Mouse (Mus musculus) liver, embryonic 14.5 days (tissue): ENCODE data around the gene Flt3l. TPM values are rescaled to one million over a fixed set of nuclear protein-coding genes. Genes with fewer than 3 reads are reported as not detected.
A peak's percentile ranks its signal among the peaks of the same experiment; 100 is the strongest.

ENCODE experiments used
- ATAC-seq: fragments of 200-750 bp; cut with Nextera tagmentation; 2 replicates; pipeline ENCODE4 v1.8.0; 2017; ENCODE audit warnings: moderate number of reproducible peaks, mild to moderate bottlenecking, moderate library complexity; ENCODE audit not compliant: insufficient read depth
- DNase-seq, 3 experiments: peaks; one replicate each; pipeline ENCODE4 v3.0.0-alpha.2; 2012 to 2013; ENCODE audit warnings: low read depth in 3 of 3, low spot score in 3 of 3
- H3K27ac ChIP-seq: fragments of 300-500 bp; sonication (generic); 2 replicates; pipeline ENCODE4 v1.5.1; 2014; ENCODE audit warnings: moderate library complexity, mild to moderate bottlenecking, control low read depth, inconsistent platforms
- H3K27me3 ChIP-seq: fragments of 300-500 bp; sonication (generic); 2 replicates; pipeline ENCODE4 v1.6.1; 2014; ENCODE audit warnings: mild to moderate bottlenecking, low read length, moderate library complexity; ENCODE audit not compliant: control insufficient read depth, insufficient read depth
- H3K36me3 ChIP-seq: fragments of 300-500 bp; sonication (generic); replicated peaks from 2 replicates; pipeline ENCODE4 v1.6.1; 2014; ENCODE audit warnings: low read depth; ENCODE audit not compliant: control insufficient read depth, insufficient read depth
- H3K4me1 ChIP-seq, 2 experiments: fragments of 200-500 bp in 1 of 2; fragments of 300-500 bp in 1 of 2; sonication (generic) in 1 of 2; replicated peaks; 2 replicates each; pipeline ENCODE4 v1.6.1; 2012 to 2014; ENCODE audit warnings: antibody characterized with exemption in 1 of 2, inconsistent platforms in 1 of 2, low read length in 1 of 2; ENCODE audit not compliant: control insufficient read depth in 2 of 2, insufficient read depth in 2 of 2
- H3K4me2 ChIP-seq: fragments of 300-500 bp; sonication (generic); 2 replicates; pipeline ENCODE4 v1.6.1; 2014; ENCODE audit warnings: low read depth, mild to moderate bottlenecking, control low read depth, moderate library complexity
- H3K4me3 ChIP-seq, 2 experiments: fragments of 200-500 bp in 1 of 2; fragments of 300-500 bp in 1 of 2; sonication (generic) in 1 of 2; 2 replicates each; pipeline ENCODE4 v1.5.1; 2012 to 2014; ENCODE audit warnings: low read depth in 2 of 2, low read length in 2 of 2, mild to moderate bottlenecking in 2 of 2, control low read depth in 1 of 2, inconsistent platforms in 1 of 2, moderate library complexity in 1 of 2; ENCODE audit not compliant: insufficient read depth in 1 of 2
- H3K9ac ChIP-seq: fragments of 300-500 bp; sonication (generic); replicated peaks from 2 replicates; pipeline ENCODE4 v1.6.1; 2014; ENCODE audit warnings: mild to moderate bottlenecking, control low read depth, moderate library complexity
- H3K9me3 ChIP-seq: fragments of 300-500 bp; sonication (generic); 2 replicates; pipeline ENCODE4 v1.6.1; 2016; ENCODE audit warnings: low read length, mixed read lengths; ENCODE audit not compliant: control insufficient read depth
- CTCF ChIP-seq: IDR thresholded peaks from 2 replicates; pipeline ENCODE4 v1.5.1; 2016; ENCODE audit warnings: antibody characterized with exemption, low read depth, control low read depth
- EP300 ChIP-seq: IDR thresholded peaks from 2 replicates; pipeline ENCODE4 v1.6.1; 2016; ENCODE audit warnings: antibody characterized with exemption, low read depth
- WGBS: fragments of 180-500 bp; shearing (Covaris S2); extraction: QIAGEN DNeasy Blood & Tissue Kit; methylation state at CpG from one replicate; pipeline ENCODE4 v1.1.7; 2014; ENCODE audit not compliant: insufficient replicate concordance; 5-methylcytosine and 5-hydroxymethylcytosine counted together
- polyA plus RNA-seq, 2 experiments: library from polyadenylated mRNA; depleted of rRNA in 1 of 2; stranded (reverse) in 1 of 2; unstranded in 1 of 2; fragments of >200 nt; fragmentation: Nextera tagmentation in 1 of 2; extraction: Ambion mirVana in 1 of 2; gene quantifications; 2 replicates each; pipeline versions ENCODE4 v1.2.1 to v1.2.3; 2012 to 2014

The Flt3l gene
- polyA plus RNA-seq, 2 experiments: 3.9 to 12.1 TPM

DNA sequence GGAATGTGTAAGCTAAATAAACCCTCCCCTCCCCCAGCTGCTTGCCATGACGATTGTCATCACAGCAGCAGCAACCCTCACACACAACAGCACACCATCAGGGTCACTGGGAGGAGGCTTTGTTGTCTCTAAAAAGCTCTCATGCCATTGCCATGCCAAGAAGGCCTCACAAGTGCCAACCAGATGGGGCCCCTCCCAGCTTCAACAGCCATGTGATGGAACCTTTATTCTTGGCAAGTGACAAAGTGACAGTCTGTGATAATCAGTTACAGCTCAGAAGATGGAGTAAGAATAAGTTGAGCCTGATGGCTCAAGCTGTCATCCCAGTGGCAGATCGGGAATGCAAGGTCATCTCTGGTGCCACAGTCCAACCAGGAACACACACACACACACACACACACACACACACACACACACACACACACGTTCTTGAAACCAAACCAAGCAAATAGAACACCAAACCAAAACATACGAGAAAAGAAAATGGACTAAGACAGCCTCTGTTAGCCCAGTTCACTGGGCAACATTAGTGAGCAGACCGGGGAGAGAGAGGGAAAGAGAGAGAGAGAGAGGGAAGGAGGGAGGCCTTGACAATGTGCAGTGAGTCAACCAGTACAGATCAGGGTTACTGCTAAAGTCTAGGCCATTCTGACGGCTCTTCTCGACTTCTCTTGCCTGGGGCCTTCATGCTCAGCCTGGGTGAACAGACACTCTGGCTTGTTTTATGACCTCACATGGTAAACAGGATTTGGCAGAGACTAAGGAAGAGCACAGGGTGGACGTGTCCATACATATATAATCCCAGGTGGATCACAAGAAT is 3.9 kb upstream of the Flt3l start:
- Histone ChIP-seq H3K27me3 (no peaks in the 10 kb centered on the region), H3K4me1 (peaks cover 13 to 34% of the 10 kb centered on the region in 2 experiments), H3K9me3 (no peaks in the 10 kb centered on the region), H3K4me2 (no peak overlapping the region), H3K4me3 (no peak overlapping the region), H3K27ac (no peak overlapping the region), H3K36me3 (no peaks in the 10 kb centered on the region), H3K9ac (no peak overlapping the region)
- TF ChIP-seq EP300 (no peak), CTCF (no peak)
- 62% methylated on average over 8 of the region's 8 CpGs for WGBS
- DNase-seq (no peak), ATAC-seq (no peak)

DNA sequence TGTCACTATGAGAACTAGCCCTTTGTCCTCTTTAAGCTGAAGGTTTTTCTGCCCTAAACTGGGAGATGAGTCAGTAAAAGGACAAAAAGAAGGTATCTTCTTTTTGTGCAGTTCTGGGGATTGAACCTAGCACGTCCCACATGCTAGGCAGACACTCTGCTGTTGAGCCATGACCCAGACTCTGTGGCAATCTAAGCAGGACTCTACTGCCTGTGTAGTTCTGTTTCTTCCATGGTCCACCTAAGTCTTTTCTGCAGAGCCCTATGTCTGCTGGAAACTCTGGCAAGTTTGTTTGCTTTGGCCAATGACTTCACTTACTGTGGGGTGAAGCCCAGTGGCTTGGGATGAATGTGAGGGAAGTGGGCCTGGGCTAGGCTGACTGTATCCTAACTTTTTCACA is 2.2 kb upstream of the Flt3l start:
- TF ChIP-seq CTCF: no peak
- H3K9ac ChIP-seq: no peak overlapping the region
- H3K27ac ChIP-seq: no peak overlapping the region
- ATAC-seq (no peak), DNase-seq (no peak)
- H3K4me3 ChIP-seq: no peak overlapping the region
- H3K4me1 ChIP-seq: peaks cover 20 to 42% of the 10 kb centered on the region in 2 experiments
- H3K9me3 ChIP-seq: no peaks in the 10 kb centered on the region
- H3K27me3 ChIP-seq: no peaks in the 10 kb centered on the region
- 48% methylated on average over 1 of the region's 1 CpGs for WGBS
- no peak overlapping the region for H3K4me2 ChIP-seq
- no peaks in the 10 kb centered on the region for H3K36me3 ChIP-seq

DNA sequence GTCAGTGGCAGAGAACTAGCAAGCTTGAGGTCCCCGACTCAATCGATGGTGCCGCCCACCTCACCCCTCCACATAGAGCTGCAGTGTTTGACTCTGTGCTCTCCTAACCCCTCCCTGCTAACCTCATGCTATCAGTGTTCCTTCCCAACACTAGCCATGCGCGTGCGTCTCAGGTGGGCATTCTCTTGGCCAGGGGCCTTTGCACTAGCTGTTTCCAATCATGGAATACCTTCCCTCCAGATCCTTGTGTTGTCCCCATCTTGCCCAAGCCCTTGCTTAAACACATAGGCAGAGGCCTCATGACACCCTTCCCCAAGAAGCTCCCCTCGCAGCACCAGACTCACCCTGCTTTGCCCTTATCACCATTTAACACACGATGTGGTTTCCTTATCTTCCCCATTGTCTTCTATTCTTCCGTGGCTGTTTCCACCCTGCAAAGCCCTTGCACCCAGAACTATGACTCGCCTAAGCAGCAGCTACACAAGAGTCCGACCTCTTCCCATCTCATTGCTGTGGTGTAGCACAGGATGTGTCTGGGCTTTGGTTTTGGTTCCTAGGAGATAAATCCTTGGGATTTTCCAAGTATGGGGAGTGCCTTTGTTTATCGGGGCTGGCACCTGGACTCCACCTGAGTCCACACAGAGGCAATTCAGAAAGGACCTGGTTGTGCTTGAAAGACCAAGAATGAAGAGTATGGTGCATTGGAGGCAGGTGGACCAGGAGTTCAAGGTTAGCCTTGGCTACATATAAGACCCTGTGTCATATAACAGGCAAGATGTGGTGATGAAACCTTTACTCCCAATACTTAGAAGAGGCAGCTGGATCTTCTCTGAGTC is 1.2 kb upstream of the Flt3l start:
- peak; percentile 73 for ATAC-seq
- Histone ChIP-seq H3K27ac (peak overlapping the region; percentile 46), H3K9me3 (no peaks in the 10 kb centered on the region)

DNA sequence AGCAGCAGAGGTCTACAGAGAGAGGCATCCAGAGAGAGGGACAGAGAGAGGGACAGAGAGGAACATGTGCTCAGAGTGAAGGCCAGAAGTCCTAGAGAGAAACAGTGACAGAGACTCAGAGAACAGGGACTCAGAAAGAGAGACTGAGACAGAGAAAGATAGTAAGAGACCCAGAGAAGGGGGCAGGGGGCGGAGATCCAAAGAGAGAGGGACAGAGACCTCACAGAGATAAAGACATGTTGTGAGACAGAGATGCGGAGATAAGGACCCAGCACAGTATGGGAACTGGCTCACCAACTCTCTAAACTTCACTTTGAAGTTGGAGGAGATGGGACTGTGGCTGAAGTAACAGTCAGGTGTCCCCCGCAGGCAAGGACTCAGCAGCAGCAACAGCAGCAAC is 862 bp downstream of the Flt3l start:
- ATAC-seq (peak; percentile 6; the same call in 1 of the 2 replicates), DNase-seq (no peak)
- WGBS: 14% methylated on average over 3 of the region's 3 CpGs
- Histone ChIP-seq H3K4me1 (peaks cover 20 to 42% of the 10 kb centered on the region in 2 experiments), H3K27me3 (no peaks in the 10 kb centered on the region), H3K36me3 (no peaks in the 10 kb centered on the region), H3K4me2 (peak overlapping the region; percentile 67), H3K4me3 (peak overlapping the region; percentile 74 to 79), H3K9ac (peak overlapping the region; percentile 70), H3K9me3 (no peaks in the 10 kb centered on the region), H3K27ac (peak overlapping the region; percentile 51)
- TF ChIP-seq EP300: no peak; the same call in 1 of the 2 replicates
- no peak for TF ChIP-seq CTCF

More for the DNA sequence above, 1.2 kb upstream of the Flt3l start:
- Histone ChIP-seq H3K4me1 (peaks cover 20 to 42% of the 10 kb centered on the region in 2 experiments), H3K9ac (no peak overlapping the region), H3K36me3 (no peaks in the 10 kb centered on the region), H3K4me2 (peak overlapping the region; percentile 67), H3K27me3 (no peaks in the 10 kb centered on the region), H3K4me3 (no peak overlapping the region)
- DNase-seq: peak; percentile 69 to 71 (median 71)
- 8% methylated on average over 12 of the region's 12 CpGs for WGBS
- TF ChIP-seq CTCF (no peak), EP300 (peak; percentile 80)
